Mouse (Mus musculus) intestine, embryonic 16.5 days (tissue): ENCODE measurements at regions not wholly inside any gene's neighbourhood (a gene's known extent, or its start where the extent isn't known, plus 50 kb on each side); places are given as distances from the start of the nearest gene placed in this dataset.

ENCODE experiments used
- ATAC-seq: fragments of 200-750 bp; cut with Nextera tagmentation; 2 replicates; pipeline ENCODE4 v1.8.0; 2017; ENCODE audit warnings: moderate TSS enrichment, moderate library complexity
- H3K27ac ChIP-seq: fragments of 300-500 bp; sonication (generic); 2 replicates; pipeline ENCODE4 v1.5.1; 2014; ENCODE audit warnings: mild to moderate bottlenecking, low read length
- H3K27me3 ChIP-seq: fragments of 300-500 bp; sonication (generic); replicated peaks from 2 replicates; pipeline ENCODE4 v1.6.1; 2014; ENCODE audit warnings: low read length, control low read depth, mixed read lengths; ENCODE audit not compliant: control insufficient read depth, insufficient read depth
- H3K36me3 ChIP-seq: fragments of 300-500 bp; sonication (generic); 2 replicates; pipeline ENCODE4 v1.6.1; 2014; ENCODE audit warnings: low read length, control low read depth; ENCODE audit not compliant: control insufficient read depth, insufficient read depth
- H3K4me1 ChIP-seq: fragments of 300-500 bp; sonication (generic); 2 replicates; pipeline ENCODE4 v1.6.1; 2014; ENCODE audit warnings: low read length, control low read depth, mixed read lengths; ENCODE audit not compliant: control insufficient read depth, insufficient read depth
- H3K4me2 ChIP-seq: fragments of 300-500 bp; sonication (generic); 2 replicates; pipeline ENCODE4 v1.6.1; 2014; ENCODE audit warnings: low read depth, low read length, control low read depth
- H3K4me3 ChIP-seq: fragments of 300-500 bp; sonication (generic); 2 replicates; pipeline ENCODE4 v1.5.1; 2014; ENCODE audit warnings: mild to moderate bottlenecking, low read length
- H3K9ac ChIP-seq: fragments of 300-500 bp; sonication (generic); 2 replicates; pipeline ENCODE4 v1.6.1; 2014; ENCODE audit warnings: low read depth, low read length
- H3K9me3 ChIP-seq: fragments of 300-500 bp; sonication (generic); 2 replicates; pipeline ENCODE4 v1.6.1; 2016; ENCODE audit warnings: low read length, control low read depth; ENCODE audit not compliant: control insufficient read depth
- WGBS: fragments of 180-500 bp; shearing (Covaris S2); extraction: QIAGEN DNeasy Blood & Tissue Kit; methylation state at CpG from one replicate; pipeline ENCODE4 v1.1.7; 2014; 5-methylcytosine and 5-hydroxymethylcytosine counted together

DNA sequence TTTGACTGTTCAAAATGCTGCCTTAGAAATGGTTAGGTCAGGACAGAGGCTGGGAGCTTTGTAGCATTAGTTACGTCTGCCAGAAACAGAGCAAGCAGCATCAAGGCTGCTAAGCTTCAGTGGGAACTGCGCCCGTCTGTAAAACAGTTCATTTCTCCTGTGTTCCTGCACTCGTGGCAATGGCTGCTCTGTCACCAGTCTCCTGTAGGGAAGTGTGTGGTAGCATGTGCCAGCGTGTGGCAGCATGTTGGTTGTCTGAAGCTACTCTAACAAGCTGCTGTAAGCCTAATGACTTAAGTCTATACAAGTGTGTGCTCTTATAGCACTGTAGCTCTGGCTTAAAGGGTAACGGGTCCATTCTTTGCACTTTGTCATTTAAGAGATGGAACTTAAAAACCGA lies 278.8 kb downstream of the Rsl24d1 start:
- H3K4me3 ChIP-seq: no peak overlapping the region
- H3K27ac ChIP-seq: no peak overlapping the region
- 74% methylated on average over 7 of the region's 7 CpGs for WGBS
- no peak overlapping the region for H3K9ac ChIP-seq
- no peak overlapping the region for H3K4me2 ChIP-seq
- no peak for ATAC-seq
- no peaks in the 10 kb centered on the region for H3K9me3 ChIP-seq
- no peaks in the 10 kb centered on the region for H3K27me3 ChIP-seq
- no peaks in the 10 kb centered on the region for H3K36me3 ChIP-seq
- H3K4me1 ChIP-seq: no peaks in the 10 kb centered on the region

DNA sequence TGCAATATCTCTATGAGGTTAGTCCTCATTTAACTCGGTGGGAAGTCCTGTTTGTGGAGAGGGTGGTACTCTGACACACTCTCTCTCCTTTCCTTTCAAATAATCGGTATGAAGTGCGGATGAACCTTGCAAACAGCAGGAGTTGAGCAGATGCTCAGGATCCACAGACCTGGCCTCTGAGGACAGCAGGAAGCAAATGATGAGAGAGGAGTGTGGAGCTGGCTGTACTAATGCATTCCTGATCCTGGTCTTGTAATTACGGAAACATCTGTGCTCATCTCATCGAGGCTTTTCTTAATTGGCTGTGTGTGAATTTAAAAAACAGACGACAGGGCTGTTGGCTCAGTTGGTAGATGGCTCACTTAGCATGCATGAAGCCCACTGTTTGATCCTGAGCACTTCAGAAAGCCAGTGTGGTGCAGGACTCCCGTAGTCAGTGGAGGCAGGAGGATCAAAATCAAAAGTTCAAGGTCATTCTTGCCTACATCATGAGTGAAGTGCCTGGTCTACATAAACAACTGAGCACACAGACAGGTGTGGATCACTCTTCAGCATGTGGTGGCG lies 300.2 kb downstream of the Rsl24d1 start:
- WGBS: 78% methylated on average over 8 of the region's 8 CpGs
- H3K27me3 ChIP-seq: no peaks in the 10 kb centered on the region

DNA sequence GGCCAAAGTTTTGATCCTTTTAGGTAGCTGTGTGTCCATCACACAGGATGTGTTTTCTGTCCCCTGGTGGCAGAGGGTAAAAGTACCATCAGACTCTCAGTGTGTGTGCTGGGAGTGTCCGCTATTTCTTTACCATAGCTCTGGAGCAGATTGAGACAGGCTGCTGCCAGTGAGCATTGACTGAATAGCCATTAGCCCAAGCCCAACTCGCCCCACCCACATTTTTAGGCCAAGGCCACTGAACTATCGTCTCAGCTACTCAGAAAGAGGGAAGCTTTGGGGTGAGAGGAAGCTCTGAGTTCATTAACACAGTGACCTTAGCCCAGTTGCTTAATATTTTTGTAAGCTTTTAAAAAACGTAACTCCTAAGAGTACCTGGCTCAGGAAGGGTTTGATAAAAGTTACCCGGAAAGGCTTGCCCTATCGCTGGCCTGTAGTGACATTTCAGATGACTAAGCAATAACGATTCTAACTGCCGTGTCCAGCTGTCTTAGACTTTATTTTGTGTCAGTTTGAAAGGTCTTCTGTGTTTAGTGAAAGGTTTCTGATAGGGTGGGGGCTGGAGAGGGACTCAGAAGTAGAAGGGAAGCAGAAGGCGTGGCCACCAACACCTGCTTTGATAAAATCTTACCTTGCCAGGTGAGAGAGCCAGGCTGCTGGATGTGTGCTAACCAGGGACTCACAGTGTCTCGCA lies 303.0 kb downstream of the Rsl24d1 start:
- Histone ChIP-seq H3K4me1 (no peaks in the 10 kb centered on the region), H3K27me3 (no peaks in the 10 kb centered on the region), H3K27ac (no peak overlapping the region), H3K9ac (no peak overlapping the region), H3K9me3 (no peaks in the 10 kb centered on the region), H3K4me2 (no peak overlapping the region), H3K36me3 (no peaks in the 10 kb centered on the region), H3K4me3 (no peak overlapping the region)
- no peak for ATAC-seq
- WGBS: 77% methylated on average over 10 of the region's 10 CpGs

More for the DNA sequence above, 300.2 kb downstream of the Rsl24d1 start:
- Histone ChIP-seq H3K27ac (no peak overlapping the region), H3K4me2 (no peak overlapping the region), H3K36me3 (no peaks in the 10 kb centered on the region), H3K4me1 (no peaks in the 10 kb centered on the region), H3K9me3 (no peaks in the 10 kb centered on the region), H3K9ac (no peak overlapping the region), H3K4me3 (no peak overlapping the region)
- ATAC-seq: no peak
